Mouse (Mus musculus) hindbrain, embryonic 16.5 days (tissue): Measurements from ENCODE around the gene Gucy2f. TPM values are rescaled to one million over a fixed set of nuclear protein-coding genes. Genes with fewer than 3 reads are reported as not detected.

Experiments used
- ATAC-seq: fragments of 200-750 bp; cut with Nextera tagmentation; 2 replicates; pipeline ENCODE4 v1.8.0; 2017; ENCODE audit warnings: moderate TSS enrichment, moderate library complexity
- H3K27ac ChIP-seq: fragments of 300-500 bp; sonication (generic); 2 replicates; pipeline ENCODE4 v1.5.1; 2014; ENCODE audit warnings: low read depth, mild to moderate bottlenecking, control low read depth, low read length, moderate library complexity
- H3K27me3 ChIP-seq: fragments of 300-500 bp; sonication (generic); replicated peaks from 2 replicates; pipeline ENCODE4 v1.6.1; 2014; ENCODE audit warnings: low read length; ENCODE audit not compliant: control insufficient read depth, insufficient read depth
- H3K36me3 ChIP-seq: fragments of 300-500 bp; sonication (generic); 2 replicates; pipeline ENCODE4 v1.6.1; 2014; ENCODE audit warnings: mild to moderate bottlenecking, low read length, moderate library complexity, mixed read lengths; ENCODE audit not compliant: control insufficient read depth, insufficient read depth
- H3K4me1 ChIP-seq: fragments of 300-500 bp; sonication (generic); 2 replicates; pipeline ENCODE4 v1.6.1; 2014; ENCODE audit warnings: low read depth, low read length; ENCODE audit not compliant: control insufficient read depth, insufficient read depth
- H3K4me2 ChIP-seq: fragments of 300-500 bp; sonication (generic); 2 replicates; pipeline ENCODE4 v1.6.1; 2014; ENCODE audit warnings: mild to moderate bottlenecking, low read length, control low read depth, moderate library complexity
- H3K4me3 ChIP-seq: fragments of 300-500 bp; sonication (generic); 2 replicates; pipeline ENCODE4 v1.5.1; 2014; ENCODE audit warnings: mild to moderate bottlenecking, low read length, control low read depth, moderate library complexity
- H3K9ac ChIP-seq: fragments of 300-500 bp; sonication (generic); 2 replicates; pipeline ENCODE4 v1.6.1; 2014; ENCODE audit warnings: low read depth, mild to moderate bottlenecking, control low read depth, low read length, moderate library complexity
- H3K9me3 ChIP-seq: fragments of 300-500 bp; sonication (generic); 2 replicates; pipeline ENCODE4 v1.6.1; 2014; ENCODE audit warnings: mild to moderate bottlenecking, low read length, moderate library complexity; ENCODE audit not compliant: control insufficient read depth
- WGBS: fragments of 180-500 bp; shearing (Covaris S2); extraction: QIAGEN DNeasy Blood & Tissue Kit; methylation state at CpG from one replicate; pipeline ENCODE4 v1.1.7; 2014; 5-methylcytosine and 5-hydroxymethylcytosine counted together
- polyA plus RNA-seq: library from polyadenylated mRNA; unstranded; fragments of >200 nt; fragmentation: Nextera tagmentation; extraction: Ambion mirVana; gene quantifications from 2 replicates; pipeline ENCODE4 v1.2.1, GENCODE M21; 2015

Gucy2f gene
- polyA plus RNA-seq, 1 experiment from 2014 or later: 0.11 TPM

DNA sequence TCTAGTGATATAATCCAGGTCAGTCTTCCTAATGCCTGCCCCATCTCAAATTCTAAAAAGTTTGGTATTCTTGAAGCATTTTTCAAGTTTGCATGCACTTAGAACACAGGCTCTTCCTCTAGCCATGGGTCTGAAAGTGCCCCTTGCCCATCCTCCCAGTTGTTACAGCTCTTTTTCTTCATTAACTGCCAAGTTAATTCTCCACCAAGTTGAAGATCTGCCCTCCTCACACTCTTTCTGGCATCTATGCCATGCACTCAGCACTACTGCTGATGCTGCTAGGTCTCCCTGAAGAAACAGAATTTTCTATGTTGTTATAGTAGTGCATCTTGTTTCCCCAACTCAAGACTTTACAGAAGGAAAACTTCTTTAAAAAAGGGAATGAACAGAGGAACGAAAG lies 1.2 kb downstream of the Gucy2f start:
- no peak for ATAC-seq

DNA sequence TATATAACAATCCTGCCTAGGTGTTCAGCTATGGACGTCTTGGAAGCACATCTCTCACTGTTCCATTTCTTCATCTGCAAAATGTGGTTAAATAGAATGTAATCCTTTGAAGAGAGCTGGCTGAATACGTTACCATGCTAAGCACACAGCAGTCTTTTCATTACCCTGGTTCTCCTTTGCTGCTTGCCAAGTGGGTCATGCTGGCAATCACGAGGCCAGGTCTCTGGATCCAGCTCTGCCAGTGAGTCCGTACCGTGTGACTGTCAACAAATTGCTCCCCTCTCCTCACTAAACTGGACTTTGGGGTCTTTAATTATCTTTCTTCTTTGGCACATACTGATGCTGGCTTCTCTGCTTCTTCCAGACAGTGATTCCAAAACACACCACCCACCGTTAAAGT lies 2.3 kb downstream of the Gucy2f start:
- 57% methylated on average over 6 of the region's 6 CpGs for WGBS

More for the DNA sequence above, 1.2 kb downstream of the Gucy2f start:
- no peaks in the 10 kb centered on the region for H3K4me1 ChIP-seq
- H3K36me3 ChIP-seq: no peaks in the 10 kb centered on the region
- H3K4me2 ChIP-seq: no peak overlapping the region
- no peak overlapping the region for H3K27ac ChIP-seq
- no peaks in the 10 kb centered on the region; the same call in 1 of the 2 replicates for H3K27me3 ChIP-seq
- no peaks in the 10 kb centered on the region for H3K9me3 ChIP-seq
- no peak overlapping the region for H3K9ac ChIP-seq
- 90% methylated on average over 1 of the region's 1 CpGs for WGBS
- H3K4me3 ChIP-seq: no peak overlapping the region

DNA sequence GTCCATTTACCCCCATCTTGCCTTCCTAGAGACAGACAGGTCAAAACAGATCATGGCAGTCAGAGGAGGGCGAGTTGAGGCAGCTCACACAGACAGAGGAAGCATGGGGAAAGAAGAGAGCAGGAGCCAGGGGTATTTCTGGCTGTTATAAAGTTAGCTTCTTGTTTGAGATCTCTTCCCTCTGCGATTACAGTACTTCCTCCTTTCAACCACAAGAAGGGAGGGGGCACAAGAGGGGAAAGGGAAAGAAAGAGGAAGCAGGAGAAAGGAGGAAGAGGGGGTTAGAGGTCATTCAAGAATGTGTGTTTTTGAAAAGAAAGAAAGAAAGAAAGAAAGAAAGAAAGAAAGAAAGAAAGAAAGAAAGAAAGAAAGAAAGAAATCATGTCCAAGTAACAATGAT lies 6.4 kb downstream of the Gucy2f start:
- Histone ChIP-seq H3K9ac (no peak overlapping the region), H3K4me1 (no peaks in the 10 kb centered on the region), H3K9me3 (no peaks in the 10 kb centered on the region), H3K27ac (no peak overlapping the region), H3K4me2 (no peak overlapping the region), H3K36me3 (no peaks in the 10 kb centered on the region), H3K27me3 (no peaks in the 10 kb centered on the region), H3K4me3 (no peak overlapping the region)
- 85% methylated on average over 2 of the region's 2 CpGs for WGBS
- no peak for ATAC-seq

More for the DNA sequence above, 2.3 kb downstream of the Gucy2f start:
- Histone ChIP-seq H3K4me3 (no peak overlapping the region), H3K27me3 (no peaks in the 10 kb centered on the region; the same call in 1 of the 2 replicates), H3K36me3 (no peaks in the 10 kb centered on the region), H3K9me3 (no peaks in the 10 kb centered on the region), H3K4me1 (no peaks in the 10 kb centered on the region), H3K27ac (no peak overlapping the region), H3K4me2 (no peak overlapping the region), H3K9ac (no peak overlapping the region)
- ATAC-seq: peak; percentile 81

DNA sequence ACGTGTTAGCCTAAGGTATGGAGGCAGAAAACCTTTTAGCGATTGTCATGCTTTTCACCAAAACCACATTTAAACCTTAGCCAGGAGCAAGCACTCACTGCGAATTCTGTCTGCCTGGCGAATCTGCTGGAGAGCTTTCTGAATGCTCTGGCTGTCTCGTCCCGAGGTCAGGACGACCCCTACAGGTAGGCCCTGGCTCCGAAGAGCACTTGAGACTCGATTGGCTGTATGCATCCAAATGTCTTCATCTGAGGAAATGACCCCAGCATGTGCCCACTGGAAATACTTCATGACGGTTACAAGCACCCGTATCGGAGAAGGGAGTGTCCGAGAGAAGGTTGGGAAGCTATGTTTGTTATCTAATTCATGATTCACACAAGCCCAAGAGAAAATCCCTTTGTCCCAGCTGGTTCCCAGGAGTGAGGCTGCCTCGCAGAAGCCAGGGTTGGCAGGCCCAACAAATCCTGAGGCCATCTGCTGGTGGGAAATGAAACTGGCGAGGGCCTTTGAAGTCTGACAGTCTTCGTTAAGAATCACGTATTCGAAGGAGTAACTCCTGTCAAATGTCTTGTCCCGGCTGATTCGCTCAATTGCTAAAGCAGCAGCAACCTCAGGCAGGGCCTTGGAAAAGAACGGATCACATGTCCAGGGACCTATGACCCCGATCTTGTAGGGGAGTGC lies 7.6 kb downstream of the Gucy2f start:
- Histone ChIP-seq H3K4me3 (no peak overlapping the region), H3K27me3 (no peaks in the 10 kb centered on the region; the same call in 1 of the 2 replicates), H3K27ac (no peak overlapping the region), H3K4me2 (peak overlapping the region; percentile 40), H3K9ac (no peak overlapping the region; the same call in 1 of the 2 replicates), H3K36me3 (no peaks in the 10 kb centered on the region), H3K4me1 (no peaks in the 10 kb centered on the region), H3K9me3 (no peaks in the 10 kb centered on the region)
- peak; percentile 85 for ATAC-seq
- WGBS: 31% methylated on average over 22 of the region's 22 CpGs

DNA sequence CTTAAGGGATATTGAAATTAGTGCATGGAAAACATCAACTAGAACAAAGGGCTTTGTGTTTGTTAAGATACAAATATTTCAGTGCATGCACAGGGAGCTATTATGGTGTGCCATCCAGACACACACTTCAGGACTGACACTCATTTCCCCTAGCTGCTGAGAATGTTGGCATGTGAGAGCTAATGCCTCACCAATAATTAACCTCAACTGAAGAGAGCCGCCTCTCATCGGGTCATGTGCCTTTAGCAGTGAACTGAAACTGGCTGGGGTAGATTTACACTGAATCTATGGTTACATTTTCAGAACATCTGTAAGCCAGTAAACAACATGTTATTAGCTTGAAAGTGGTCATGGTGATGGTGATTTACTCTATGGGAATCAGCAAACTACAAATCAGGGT lies 14.7 kb downstream of the Gucy2f start:
- no peak overlapping the region for H3K27ac ChIP-seq
- WGBS: 58% methylated on average over 2 of the region's 2 CpGs
- ATAC-seq: no peak

DNA sequence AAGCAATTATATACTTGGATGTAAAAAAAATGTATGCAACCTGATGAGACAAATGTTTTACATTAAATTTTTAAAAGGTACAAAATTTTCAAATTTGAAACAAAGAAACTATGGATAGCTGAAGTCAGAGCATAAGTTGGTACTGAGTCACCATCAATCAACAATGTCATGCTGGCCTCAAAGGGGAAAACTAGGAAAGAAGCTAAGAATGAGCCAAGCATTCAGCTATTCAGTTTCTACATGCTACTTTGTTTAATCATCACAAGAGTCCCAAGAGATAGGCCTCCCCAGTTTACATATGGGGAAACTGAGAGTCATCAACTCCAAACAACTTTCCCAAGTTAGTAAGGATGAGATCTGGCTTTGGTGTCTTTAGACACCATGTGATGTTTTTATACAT lies 19.8 kb downstream of the Gucy2f start:
- ATAC-seq: no peak

More for the DNA sequence above, 14.7 kb downstream of the Gucy2f start:
- H3K4me1 ChIP-seq: no peaks in the 10 kb centered on the region
- no peak overlapping the region for H3K9ac ChIP-seq
- H3K4me3 ChIP-seq: no peak overlapping the region
- H3K9me3 ChIP-seq: no peaks in the 10 kb centered on the region
- H3K4me2 ChIP-seq: no peak overlapping the region
- H3K27me3 ChIP-seq: peaks cover 2% of the 10 kb centered on the region; the same call in 1 of the 2 replicates
- no peaks in the 10 kb centered on the region for H3K36me3 ChIP-seq

DNA sequence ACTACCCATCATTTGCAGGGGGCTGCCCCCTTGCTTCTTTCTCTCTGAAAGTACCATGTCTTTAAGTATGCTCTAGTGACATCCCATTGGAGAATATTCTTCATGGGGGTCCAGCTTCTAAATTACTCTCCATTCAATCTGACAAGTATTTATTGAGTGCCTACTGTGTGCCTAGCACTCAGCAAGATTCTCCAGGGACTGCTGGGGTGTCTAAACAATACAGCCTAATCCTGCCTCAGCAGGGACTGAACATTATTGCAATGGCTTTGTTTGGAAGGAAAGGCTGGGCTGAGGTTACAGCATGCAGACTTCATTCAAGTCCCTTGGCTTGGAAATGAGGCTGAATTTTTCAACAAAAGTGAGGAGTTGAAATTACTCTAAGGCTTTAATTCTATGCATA lies 81.0 kb downstream of the Gucy2f start:
- no peak overlapping the region for H3K4me3 ChIP-seq
- H3K4me2 ChIP-seq: no peak overlapping the region
- no peaks in the 10 kb centered on the region for H3K9me3 ChIP-seq
- H3K27ac ChIP-seq: no peak overlapping the region
- no peaks in the 10 kb centered on the region for H3K27me3 ChIP-seq
- no peak for ATAC-seq
- H3K4me1 ChIP-seq: no peaks in the 10 kb centered on the region
- no peak overlapping the region for H3K9ac ChIP-seq
- no peaks in the 10 kb centered on the region for H3K36me3 ChIP-seq

More for the DNA sequence above, 19.8 kb downstream of the Gucy2f start:
- H3K9ac ChIP-seq: no peak overlapping the region
- no peak overlapping the region for H3K4me2 ChIP-seq
- no peaks in the 10 kb centered on the region for H3K4me1 ChIP-seq
- H3K9me3 ChIP-seq: no peaks in the 10 kb centered on the region
- H3K27me3 ChIP-seq: peaks cover 4% of the 10 kb centered on the region; the same call in 1 of the 2 replicates
- H3K36me3 ChIP-seq: no peaks in the 10 kb centered on the region
- no peak overlapping the region for H3K27ac ChIP-seq
- H3K4me3 ChIP-seq: no peak overlapping the region

DNA sequence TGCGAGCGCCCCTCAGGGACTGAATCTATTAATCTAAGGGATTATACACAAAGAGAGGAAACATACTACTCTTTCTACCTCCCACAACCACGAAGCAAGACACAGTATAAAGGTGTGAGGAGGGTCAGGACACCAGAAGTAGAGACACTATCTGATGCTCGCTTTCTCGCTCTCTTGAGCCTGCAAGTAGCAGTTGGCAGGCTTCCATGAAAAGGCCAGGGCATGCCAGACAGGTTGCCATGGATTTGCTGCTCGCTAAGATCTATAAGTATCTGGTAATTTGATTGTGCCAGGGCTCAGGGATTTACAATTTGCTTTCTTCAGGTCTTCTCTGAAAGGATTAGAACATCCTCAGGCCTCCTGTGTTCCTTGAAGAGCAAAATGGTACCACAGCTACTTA lies 85.5 kb downstream of the Gucy2f start:
- H3K9me3 ChIP-seq: no peaks in the 10 kb centered on the region
- H3K9ac ChIP-seq: no peak overlapping the region
- no peak overlapping the region for H3K4me3 ChIP-seq
- H3K4me2 ChIP-seq: no peak overlapping the region
- no peak for ATAC-seq
- H3K27me3 ChIP-seq: no peaks in the 10 kb centered on the region; the same call in 1 of the 2 replicates
- H3K27ac ChIP-seq: no peak overlapping the region
- no peaks in the 10 kb centered on the region for H3K4me1 ChIP-seq
- 57% methylated on average over 6 of the region's 6 CpGs for WGBS
- H3K36me3 ChIP-seq: no peaks in the 10 kb centered on the region

DNA sequence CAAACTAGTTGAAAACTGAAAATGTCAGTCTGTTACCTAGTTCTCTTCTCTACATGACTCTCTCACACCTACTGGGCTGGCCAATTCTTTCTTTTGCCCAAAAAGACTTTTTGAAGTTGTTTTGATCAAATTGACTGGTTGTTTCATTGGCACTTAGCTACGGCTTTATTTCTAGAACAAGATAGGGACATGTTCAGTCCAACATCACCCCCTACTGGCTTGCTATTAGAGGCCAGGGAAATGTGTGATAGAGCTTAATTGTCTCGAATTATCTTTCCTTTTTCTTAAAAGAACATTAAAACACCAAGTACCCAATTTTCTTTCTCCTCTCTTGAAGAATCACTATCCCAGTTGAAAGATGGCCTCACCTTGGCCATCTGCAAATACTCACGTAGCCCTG lies 99.8 kb downstream of the Gucy2f start:
- no peak overlapping the region for H3K27ac ChIP-seq
- whole genome bisulfite sequencing: 45% methylated on average over 3 of the region's 3 CpGs

More for the DNA sequence above, 99.8 kb downstream of the Gucy2f start:
- Histone ChIP-seq H3K9ac (no peak overlapping the region), H3K27me3 (no peaks in the 10 kb centered on the region), H3K9me3 (no peaks in the 10 kb centered on the region), H3K4me1 (no peaks in the 10 kb centered on the region), H3K36me3 (no peaks in the 10 kb centered on the region), H3K4me3 (no peak overlapping the region), H3K4me2 (no peak overlapping the region)
- no peak for ATAC-seq
